Mouse (Mus musculus) ES-E14 (cell line): ENCODE data around the gene Prkcd. TPM values are rescaled to one million over a fixed set of nuclear protein-coding genes. Genes with fewer than 3 reads are reported as not detected.

Experiments used
- DNase-seq: peaks from one replicate; pipeline ENCODE4 v3.0.0-alpha.2; 2013; ENCODE audit warnings: low read depth, low spot score
- H3K27ac ChIP-seq: 2 replicates; pipeline ENCODE4 v1.5.1; 2012; ENCODE audit warnings: low read depth, mild to moderate bottlenecking, low read length, moderate library complexity, mixed read lengths; ENCODE audit not compliant: poor library complexity, insufficient read depth, severe bottlenecking
- H3K36me3 ChIP-seq: 2 replicates; pipeline ENCODE4 v1.6.1; 2012; ENCODE audit warnings: mild to moderate bottlenecking, low read length, moderate library complexity, mixed read lengths; ENCODE audit not compliant: control insufficient read depth, poor library complexity, insufficient read depth, severe bottlenecking
- H3K4me1 ChIP-seq, 2 experiments: fragments of 150-350 bp in 1 of 2; sonication (generic) in 1 of 2; 2 replicates each; pipeline ENCODE4 v1.6.1; 2012; ENCODE audit warnings: low read length in 2 of 2, mild to moderate bottlenecking in 1 of 2, mixed read lengths in 1 of 2; ENCODE audit not compliant: control insufficient read depth in 2 of 2, insufficient read depth in 2 of 2, poor library complexity in 1 of 2
- H3K4me3 ChIP-seq, 2 experiments: fragments of 150-350 bp in 1 of 2; sonication (generic) in 1 of 2; 2 replicates each; pipeline ENCODE4 v1.5.1; 2012; ENCODE audit warnings: low read length in 2 of 2, low read depth in 1 of 2, mild to moderate bottlenecking in 1 of 2, mixed read lengths in 1 of 2; ENCODE audit not compliant: insufficient read depth in 1 of 2, poor library complexity in 1 of 2, severe bottlenecking in 1 of 2
- H3K9ac ChIP-seq: 2 replicates; pipeline ENCODE4 v1.6.1; 2012; ENCODE audit warnings: low read depth, mild to moderate bottlenecking, low read length, mixed read lengths; ENCODE audit not compliant: poor library complexity, insufficient read depth, severe bottlenecking
- H3K9me3 ChIP-seq: fragments of 150-350 bp; sonication (generic); 2 replicates; pipeline ENCODE4 v1.6.1; 2012; ENCODE audit warnings: low read depth, mild to moderate bottlenecking, low read length; ENCODE audit not compliant: control insufficient read depth, insufficient read depth
- CHD2 ChIP-seq: IDR thresholded peaks from 2 replicates; pipeline ENCODE4 v1.6.1; 2014; ENCODE audit warnings: mild to moderate bottlenecking, low read depth, low read length, inconsistent platforms
- HCFC1 ChIP-seq: IDR thresholded peaks from 2 replicates; pipeline ENCODE4 v1.6.1; 2012; ENCODE audit warnings: low read length, inconsistent platforms, borderline replicate concordance; ENCODE audit not compliant: insufficient read depth
- MAFK ChIP-seq: IDR thresholded peaks from 2 replicates; pipeline ENCODE4 v1.6.1; 2014; ENCODE audit warnings: mild to moderate bottlenecking, low read depth, low read length, inconsistent platforms; ENCODE audit not compliant: insufficient read depth
- ZC3H11A ChIP-seq: IDR thresholded peaks from 2 replicates; pipeline ENCODE4 v1.6.1; 2012; ENCODE audit warnings: low read depth, mild to moderate bottlenecking, inconsistent platforms, low read length, borderline replicate concordance
- ZNF384 ChIP-seq: IDR thresholded peaks from 2 replicates; pipeline ENCODE4 v1.6.1; 2012; ENCODE audit warnings: low read depth, low read length, inconsistent platforms
- in situ Hi-C, 2 experiments: fragments of 600-800 bp; cut with MboI; formaldehyde crosslinking; loops; one replicate each; pipeline ENCODE4 v1.15.1; 2025; ENCODE audit warnings: low sequenced_read_pairs in 2 of 2, inconsistent platforms in 1 of 2; ENCODE audit not compliant: unreplicated experiment in 2 of 2
- total RNA-seq: library from RNA; depleted of rRNA; stranded (reverse); fragments of 300-350 nt; gene quantifications from 2 replicates; pipeline ENCODE4 v1.2.3, GENCODE M21; 2012

Prkcd gene
- total RNA-seq, 1 experiment, result 43.8 TPM

DNA sequence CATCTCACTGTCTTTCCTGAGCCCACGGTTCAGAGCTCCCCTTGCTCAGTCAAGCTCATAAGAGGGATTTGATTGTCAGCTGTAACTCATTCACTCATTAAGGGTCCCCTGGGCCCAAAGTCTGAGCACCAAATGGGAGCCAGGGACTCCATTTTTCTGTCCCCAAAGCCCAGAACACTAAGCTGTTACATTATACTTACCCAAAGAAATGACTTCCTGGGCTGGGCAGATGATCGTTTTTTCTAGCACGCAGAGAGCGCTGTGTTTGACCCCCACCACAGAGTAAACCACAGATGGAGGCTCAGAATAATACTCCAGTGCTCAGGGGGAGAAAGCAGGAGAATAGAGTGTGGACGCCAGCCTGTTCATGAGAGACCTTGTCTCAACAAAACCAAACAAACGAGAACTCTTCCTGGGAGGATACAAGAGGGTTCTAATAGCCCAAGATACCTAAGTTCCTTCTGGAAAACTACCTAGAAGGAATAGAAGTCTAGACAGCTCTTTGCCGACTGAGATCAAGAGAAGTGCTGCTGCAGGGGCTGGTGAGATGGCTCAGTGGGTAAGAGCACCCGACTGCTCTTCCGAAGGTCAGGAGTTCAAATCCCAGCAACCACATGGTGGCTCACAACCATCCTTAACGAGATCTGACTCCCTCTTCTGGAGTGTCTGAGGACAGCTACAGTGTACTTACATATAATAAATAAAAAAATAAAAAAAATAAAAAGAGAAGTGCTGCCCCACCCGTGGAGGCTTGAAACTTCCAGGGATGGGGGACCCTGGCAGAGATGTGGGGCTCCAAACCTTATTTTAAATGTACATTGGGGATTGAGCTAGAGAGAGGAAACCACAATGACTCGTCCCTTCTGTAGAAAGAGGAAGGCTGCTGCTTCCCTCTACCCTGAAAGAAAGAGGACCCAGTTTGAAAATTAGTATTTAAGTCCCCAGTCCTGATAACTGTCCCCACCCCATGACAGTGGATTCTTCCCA lies 1.0 kb upstream of the Prkcd start:
- Histone ChIP-seq H3K27ac (no peak overlapping the region), H3K9me3 (no peaks in the 10 kb centered on the region), H3K36me3 (no peaks in the 10 kb centered on the region), H3K4me1 (peaks cover 0 to 7% of the 10 kb centered on the region in 2 experiments; a peak in 3 of 4 replicates), H3K9ac (peak overlapping the region; percentile 32; the same call in 1 of the 2 replicates), H3K4me3 (peak overlapping the region; percentile 89 to 99)
- DNase-seq, result no peak
- in situ Hi-C loops, result no loop called here
- TF ChIP-seq ZNF384, result no peak
- TF ChIP-seq HCFC1, result no peak
- no peak for TF ChIP-seq ZC3H11A
- TF ChIP-seq CHD2, result no peak
- TF ChIP-seq MAFK, result no peak

DNA sequence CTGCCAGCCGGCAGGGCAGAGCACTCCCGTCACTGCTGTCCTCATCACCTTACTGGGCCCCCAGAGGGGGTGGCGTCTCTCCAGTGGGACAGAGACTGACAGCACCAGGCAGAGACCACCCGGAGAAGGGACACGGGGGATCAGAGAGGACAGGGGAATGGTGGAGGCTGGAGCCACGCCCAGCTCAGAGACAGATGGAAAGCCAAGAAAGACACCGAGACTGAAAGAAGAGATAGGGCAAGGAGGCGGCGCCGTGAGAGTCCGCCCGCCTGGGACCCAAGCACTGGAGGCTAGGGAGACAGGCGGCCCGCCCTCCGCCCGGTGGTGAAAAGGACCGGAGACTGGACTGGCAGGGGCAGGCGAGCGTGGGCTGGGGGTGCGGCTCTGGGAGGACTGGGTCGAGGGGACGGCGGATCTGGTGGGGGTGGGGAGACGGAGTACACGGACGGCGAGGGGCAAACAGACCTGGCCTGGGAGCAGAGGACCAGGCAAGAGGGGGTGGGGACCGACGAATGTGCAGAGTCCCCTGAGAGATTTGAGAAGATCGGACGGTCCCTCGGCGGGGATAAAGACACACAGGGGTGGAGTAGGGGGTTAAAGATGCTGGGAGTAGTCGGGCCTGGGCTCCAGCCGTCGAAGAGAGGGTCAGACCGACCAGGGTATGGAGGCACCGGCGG lies 741 bp downstream of the Prkcd start:
- Histone ChIP-seq H3K9ac (peak overlapping the region; percentile 82), H3K9me3 (no peaks in the 10 kb centered on the region), H3K4me1 (peaks cover 0 to 2% of the 10 kb centered on the region in 2 experiments; a peak in 2 of 4 replicates), H3K4me3 (peak overlapping the region; percentile 89 to 99), H3K27ac (no peak overlapping the region), H3K36me3 (no peaks in the 10 kb centered on the region)
- no peak for DNase-seq
- in situ Hi-C loops, result no loop called here
- TF ChIP-seq CHD2 (no peak), HCFC1 (no peak), ZC3H11A (no peak), ZNF384 (no peak), MAFK (no peak)

DNA sequence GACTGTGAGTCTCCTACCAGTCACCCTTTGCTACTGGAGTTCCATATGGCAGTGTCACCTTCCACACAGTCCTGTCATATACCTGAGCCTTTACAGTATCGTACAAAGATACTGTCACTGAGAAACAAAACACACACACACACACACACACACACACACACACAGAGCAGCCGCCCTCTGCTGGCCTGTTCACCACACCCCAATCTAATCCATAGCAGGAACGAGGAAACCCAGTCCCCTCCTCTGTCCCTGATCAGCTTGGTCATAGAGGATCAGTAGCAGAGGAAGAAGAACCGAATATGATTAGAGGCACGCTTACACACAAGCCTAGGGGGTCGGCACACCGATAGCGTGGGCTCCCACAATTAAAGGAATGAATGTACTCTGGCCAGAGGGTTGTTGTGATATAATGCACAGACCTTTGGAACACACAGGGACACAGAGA lies 1.7 kb downstream of the Prkcd start:
- no peaks in the 10 kb centered on the region for H3K36me3 ChIP-seq
- no peaks in the 10 kb centered on the region for H3K9me3 ChIP-seq
- H3K9ac ChIP-seq, result no peak overlapping the region
- H3K4me3 ChIP-seq, result no peak overlapping the region
- no peak for DNase-seq
- in situ Hi-C loops, result no loop called here
- H3K4me1 ChIP-seq, result peaks cover 0 to 2% of the 10 kb centered on the region in 2 experiments; a peak in 2 of 4 replicates
- H3K27ac ChIP-seq, result no peak overlapping the region
- no peak for TF ChIP-seq MAFK
- no peak for TF ChIP-seq CHD2
- TF ChIP-seq ZC3H11A, result no peak
- no peak for TF ChIP-seq ZNF384
- no peak for TF ChIP-seq HCFC1

DNA sequence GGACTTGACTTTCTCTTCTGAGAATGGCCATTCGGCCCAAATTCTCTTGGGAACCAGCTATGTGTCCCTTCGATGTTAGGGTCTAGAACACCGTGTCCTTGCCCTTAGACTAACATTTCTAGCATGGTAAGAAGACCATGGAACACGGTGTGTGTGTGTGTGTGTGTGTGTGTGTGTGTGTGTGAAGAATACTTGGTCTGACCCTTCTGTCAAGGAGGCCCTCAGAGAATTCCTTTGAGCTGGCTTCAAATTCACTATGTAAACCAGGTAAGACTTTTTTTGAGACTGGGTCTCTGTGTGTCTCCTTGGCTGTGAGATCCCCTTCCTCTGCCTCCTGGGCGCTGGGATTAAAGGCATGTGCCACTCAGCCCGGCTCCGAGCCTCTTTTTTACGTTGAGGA lies 3.5 kb downstream of the Prkcd start:
- no peak for DNase-seq
- peaks cover 0 to 2% of the 10 kb centered on the region in 2 experiments; a peak in 1 of 4 replicates for H3K4me1 ChIP-seq
- in situ Hi-C loops, result no loop called here

More for the DNA sequence above, 3.5 kb downstream of the Prkcd start:
- no peaks in the 10 kb centered on the region for H3K9me3 ChIP-seq
- no peak overlapping the region for H3K4me3 ChIP-seq
- H3K36me3 ChIP-seq, result no peaks in the 10 kb centered on the region
- TF ChIP-seq MAFK, result no peak
- TF ChIP-seq HCFC1, result no peak
- no peak for TF ChIP-seq ZNF384
- TF ChIP-seq CHD2, result no peak
- no peak for TF ChIP-seq ZC3H11A
- H3K9ac ChIP-seq, result no peak overlapping the region
- H3K27ac ChIP-seq, result no peak overlapping the region
